Mouse (Mus musculus) stomach, embryonic 15.5 days (tissue): Measurements from ENCODE around the gene Tmem18. TPM values are rescaled to one million over a fixed set of nuclear protein-coding genes. Genes with fewer than 3 reads are reported as not detected.

ENCODE experiments used
- ATAC-seq: fragments of 200-750 bp; cut with Nextera tagmentation; 2 replicates; pipeline ENCODE4 v1.8.0; 2017; ENCODE audit warnings: low read depth, moderate number of reproducible peaks, moderate TSS enrichment; ENCODE audit not compliant: insufficient read depth, low FRiP score
- H3K27ac ChIP-seq: fragments of 300-500 bp; sonication (generic); 2 replicates; pipeline ENCODE4 v1.5.1; 2015; ENCODE audit warnings: mild to moderate bottlenecking, inconsistent platforms
- H3K27me3 ChIP-seq: fragments of 300-500 bp; sonication (generic); replicated peaks from 2 replicates; pipeline ENCODE4 v1.6.1; 2015; ENCODE audit warnings: inconsistent platforms
- H3K36me3 ChIP-seq: fragments of 300-500 bp; sonication (generic); 2 replicates; pipeline ENCODE4 v1.6.1; 2015; ENCODE audit warnings: inconsistent platforms
- H3K4me1 ChIP-seq: fragments of 300-500 bp; sonication (generic); 2 replicates; pipeline ENCODE4 v1.6.1; 2015; ENCODE audit warnings: inconsistent platforms
- H3K4me2 ChIP-seq: fragments of 300-500 bp; sonication (generic); 2 replicates; pipeline ENCODE4 v1.6.1; 2015; ENCODE audit warnings: mild to moderate bottlenecking, inconsistent platforms
- H3K4me3 ChIP-seq: fragments of 300-500 bp; sonication (generic); replicated peaks from 2 replicates; pipeline ENCODE4 v1.5.1; 2015; ENCODE audit warnings: inconsistent platforms
- H3K9ac ChIP-seq: fragments of 300-500 bp; sonication (generic); 2 replicates; pipeline ENCODE4 v1.6.1; 2015; ENCODE audit warnings: inconsistent platforms
- H3K9me3 ChIP-seq: fragments of 300-500 bp; sonication (generic); 2 replicates; pipeline ENCODE4 v1.6.1; 2016; ENCODE audit warnings: inconsistent platforms
- WGBS: fragments of 180-500 bp; shearing (Covaris S2); methylation state at CpG from one replicate; pipeline ENCODE4 v1.1.7; 2015; 5-methylcytosine and 5-hydroxymethylcytosine counted together
- polyA plus RNA-seq: library from polyadenylated mRNA; unstranded; fragments of >200 nt; fragmentation: Nextera tagmentation; extraction: Ambion mirVana; gene quantifications from 2 replicates; pipeline ENCODE4 v1.2.1, GENCODE M21; 2015

Tmem18 gene
- 23.8 and 25.8 TPM in 2 replicates for polyA plus RNA-seq

GRCm38 (mm10) chr12:30584356-30584740, at the start of gene Tmem18:
TSS of gene Tmem18 (plus strand) at chr12:30584426.
- peak within 1 kb of the TSS; percentile 84 for H3K4me2 ChIP-seq
- WGBS = 0% methylated on average over 35 of the region's 35 CpGs
- H3K27me3 ChIP-seq = no peaks in the 10 kb centered on the region
- H3K27ac ChIP-seq = peak within 1 kb of the TSS; percentile 94
- peak; percentile 90 for ATAC-seq
- H3K9ac ChIP-seq = peak within 1 kb of the TSS; percentile 56
- H3K4me3 ChIP-seq = peak within 1 kb of the TSS; percentile 67
- H3K4me1 ChIP-seq = no peaks in the 10 kb centered on the region
- H3K9me3 ChIP-seq = no peaks in the 10 kb centered on the region
- H3K36me3 ChIP-seq = peaks cover 17% of the 10 kb centered on the region

- Histone ChIP-seq H3K27ac (no peak overlapping the region), H3K9ac (no peak overlapping the region), H3K9me3 (no peaks in the 10 kb centered on the region), H3K27me3 (no peaks in the 10 kb centered on the region), H3K4me1 (no peaks in the 10 kb centered on the region), H3K36me3 (no peaks in the 10 kb centered on the region), H3K4me3 (no peak overlapping the region), H3K4me2 (no peak overlapping the region)
- ATAC-seq = no peak
Observed at GRCm38 (mm10) chr12:30557349-30557748, 26.9 kb upstream of the Tmem18 start.

GRCm38 (mm10) chr12:30561411-30561810, 22.8 kb upstream of the Tmem18 start:
- H3K4me2 ChIP-seq = no peak overlapping the region
- ATAC-seq = no peak
- H3K36me3 ChIP-seq = no peaks in the 10 kb centered on the region
- no peaks in the 10 kb centered on the region for H3K27me3 ChIP-seq
- 12% methylated on average over 11 of the region's 11 CpGs for WGBS
- H3K27ac ChIP-seq = no peak overlapping the region
- H3K9ac ChIP-seq = no peak overlapping the region
- H3K4me1 ChIP-seq = no peaks in the 10 kb centered on the region
- no peak overlapping the region for H3K4me3 ChIP-seq
- no peaks in the 10 kb centered on the region for H3K9me3 ChIP-seq

GRCm38 (mm10) chr12:30572075-30572474, 12.2 kb upstream of the Tmem18 start:
- no peak overlapping the region for H3K9ac ChIP-seq

GRCm38 (mm10) chr12:30575952-30576351, 8.3 kb upstream of the Tmem18 start:
- Histone ChIP-seq H3K36me3 (no peaks in the 10 kb centered on the region), H3K9me3 (no peaks in the 10 kb centered on the region), H3K9ac (no peak overlapping the region), H3K4me1 (no peaks in the 10 kb centered on the region), H3K4me3 (no peak overlapping the region), H3K4me2 (no peak overlapping the region), H3K27me3 (no peaks in the 10 kb centered on the region), H3K27ac (no peak overlapping the region)
- WGBS = 81% methylated on average over 3 of the region's 3 CpGs
- no peak for ATAC-seq

More at GRCm38 (mm10) chr12:30572075-30572474, 12.2 kb upstream of the Tmem18 start:
- no peak for ATAC-seq
- H3K4me1 ChIP-seq = no peaks in the 10 kb centered on the region
- H3K9me3 ChIP-seq = no peaks in the 10 kb centered on the region
- no peaks in the 10 kb centered on the region for H3K27me3 ChIP-seq
- H3K27ac ChIP-seq = no peak overlapping the region
- H3K36me3 ChIP-seq = no peaks in the 10 kb centered on the region
- H3K4me3 ChIP-seq = no peak overlapping the region
- 63% methylated on average over 4 of the region's 4 CpGs for WGBS
- H3K4me2 ChIP-seq = no peak overlapping the region

GRCm38 (mm10) chr12:30578019-30578418, 6.2 kb upstream of the Tmem18 start:
- H3K9me3 ChIP-seq = no peaks in the 10 kb centered on the region
- no peak overlapping the region for H3K9ac ChIP-seq
- 14% methylated on average over 5 of the region's 5 CpGs for WGBS
- no peaks in the 10 kb centered on the region for H3K4me1 ChIP-seq
- H3K4me2 ChIP-seq = no peak overlapping the region
- H3K27ac ChIP-seq = no peak overlapping the region
- no peak overlapping the region for H3K4me3 ChIP-seq
- no peaks in the 10 kb centered on the region for H3K27me3 ChIP-seq
- no peaks in the 10 kb centered on the region for H3K36me3 ChIP-seq
- ATAC-seq = no peak

- H3K4me2 ChIP-seq = no peak overlapping the region
- H3K36me3 ChIP-seq = no peaks in the 10 kb centered on the region
- H3K4me1 ChIP-seq = no peaks in the 10 kb centered on the region
- H3K9ac ChIP-seq = no peak overlapping the region
- no peak overlapping the region for H3K27ac ChIP-seq
- WGBS = 94% methylated on average over 10 of the region's 10 CpGs
- no peak for ATAC-seq
- no peaks in the 10 kb centered on the region for H3K27me3 ChIP-seq
- H3K9me3 ChIP-seq = no peaks in the 10 kb centered on the region
- no peak overlapping the region for H3K4me3 ChIP-seq
Observed at GRCm38 (mm10) chr12:30581277-30581676, 2.9 kb upstream of the Tmem18 start.

- Histone ChIP-seq H3K9ac (peak overlapping the region; percentile 56; the same call in 1 of the 2 replicates), H3K27me3 (no peaks in the 10 kb centered on the region), H3K9me3 (no peaks in the 10 kb centered on the region), H3K4me3 (peak overlapping the region; percentile 67), H3K36me3 (peaks cover 14% of the 10 kb centered on the region), H3K4me2 (peak overlapping the region; percentile 84), H3K27ac (peak overlapping the region; percentile 94), H3K4me1 (no peaks in the 10 kb centered on the region)
- ATAC-seq = peak; percentile 13; the same call in 1 of the 2 replicates
- WGBS = 11% methylated on average over 12 of the region's 12 CpGs
Observed at GRCm38 (mm10) chr12:30583586-30584355, 455 bp upstream of the Tmem18 start.

GRCm38 (mm10) chr12:30584863-30585262, 637 bp downstream of the Tmem18 start:
- Histone ChIP-seq H3K4me3 (peak overlapping the region; percentile 67), H3K4me2 (peak overlapping the region; percentile 84), H3K27me3 (no peaks in the 10 kb centered on the region), H3K36me3 (peaks cover 17% of the 10 kb centered on the region), H3K9me3 (no peaks in the 10 kb centered on the region), H3K9ac (peak overlapping the region; percentile 56), H3K27ac (peak overlapping the region; percentile 94), H3K4me1 (no peaks in the 10 kb centered on the region)
- no peak for ATAC-seq
- 6% methylated on average over 6 of the region's 6 CpGs for WGBS

GRCm38 (mm10) chr12:30591832-30592231, 7.6 kb downstream of the Tmem18 start:
- no peaks in the 10 kb centered on the region for H3K9me3 ChIP-seq
- no peak overlapping the region for H3K27ac ChIP-seq
- H3K4me2 ChIP-seq = no peak overlapping the region
- 87% methylated on average over 5 of the region's 5 CpGs for WGBS
- no peaks in the 10 kb centered on the region for H3K4me1 ChIP-seq
- H3K9ac ChIP-seq = no peak overlapping the region
- no peak for ATAC-seq
- no peaks in the 10 kb centered on the region for H3K27me3 ChIP-seq
- peaks cover 13% of the 10 kb centered on the region for H3K36me3 ChIP-seq
- no peak overlapping the region for H3K4me3 ChIP-seq

- 0 out of 2 replicates have a peak, but pooled peaks cover 7% of the 10 kb centered on the region for H3K4me1 ChIP-seq
- H3K4me3 ChIP-seq = no peak overlapping the region
- no peaks in the 10 kb centered on the region for H3K9me3 ChIP-seq
- H3K27ac ChIP-seq = no peak overlapping the region
- H3K4me2 ChIP-seq = no peak overlapping the region
- H3K27me3 ChIP-seq = no peaks in the 10 kb centered on the region
- H3K36me3 ChIP-seq = no peaks in the 10 kb centered on the region
- 42% methylated on average over 8 of the region's 8 CpGs for WGBS
- H3K9ac ChIP-seq = no peak overlapping the region
- ATAC-seq = no peak; the same call in 1 of the 2 replicates
Observed at GRCm38 (mm10) chr12:30596818-30597407, 12.7 kb downstream of the Tmem18 start.

- ATAC-seq = no peak
- WGBS = 51% methylated on average over 3 of the region's 3 CpGs
- H3K4me1 ChIP-seq = 0 out of 2 replicates have a peak, but pooled peaks cover 7% of the 10 kb centered on the region
- no peaks in the 10 kb centered on the region for H3K9me3 ChIP-seq
- no peak overlapping the region for H3K4me3 ChIP-seq
- H3K36me3 ChIP-seq = no peaks in the 10 kb centered on the region
- no peak overlapping the region for H3K9ac ChIP-seq
- no peak overlapping the region for H3K4me2 ChIP-seq
- H3K27ac ChIP-seq = no peak overlapping the region
- H3K27me3 ChIP-seq = no peaks in the 10 kb centered on the region
Observed at GRCm38 (mm10) chr12:30598955-30599354, 14.7 kb downstream of the Tmem18 start.
